Mouse (Mus musculus) liver, adult 2 months (tissue): Measurements from ENCODE around the gene Tenm2.

Source experiments
- CTCF ChIP-seq: fragments of 200-500 bp; IDR thresholded peaks from 2 replicates; pipeline ENCODE4 v1.5.1; 2011; ENCODE audit warnings: low read depth, low read length, control low read depth
- POLR2A ChIP-seq: fragments of 200-500 bp; IDR thresholded peaks from 2 replicates; pipeline ENCODE4 v1.6.1; 2011; ENCODE audit warnings: low read length, control low read depth; ENCODE audit not compliant: insufficient read depth; ENCODE audit errors: extremely low read depth

DNA sequence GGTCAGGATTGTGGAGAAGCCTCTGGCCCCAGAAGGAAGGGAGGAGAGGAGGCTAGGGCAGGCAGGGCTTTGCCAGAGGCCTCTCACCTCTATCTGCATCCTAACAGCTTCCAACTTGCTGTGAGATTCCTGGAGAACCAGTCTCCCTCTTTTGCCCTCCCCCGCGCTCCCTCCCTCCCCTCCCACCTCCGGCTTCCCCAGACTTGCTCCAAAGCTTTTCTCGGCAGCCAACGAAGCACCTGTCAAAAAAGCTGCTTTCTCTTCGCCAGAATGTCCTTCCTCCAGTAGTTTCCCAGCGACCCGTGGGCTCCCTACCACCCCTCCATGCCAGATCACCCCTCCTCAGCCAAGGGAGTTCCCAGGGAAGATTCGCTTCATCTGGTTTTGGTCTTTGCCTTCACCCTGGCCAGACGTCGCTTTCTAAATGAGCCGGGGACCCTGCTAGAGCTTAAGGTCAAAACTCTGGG lies 1256.5 kb downstream of the Tenm2 start:
- TF ChIP-seq CTCF (no peak), POLR2A (no peak)
